Mouse (Mus musculus) megakaryocyte, embryonic 14.5 days (primary cell): ENCODE results near the gene Rnpepl1. TPM values are rescaled to one million over a fixed set of nuclear protein-coding genes. Genes with fewer than 3 reads are reported as not detected.

ENCODE experiments used
- H3K27me3 ChIP-seq: replicated peaks from 2 replicates; pipeline ENCODE3; 2012; ENCODE audit warnings: inconsistent platforms
- H3K36me3 ChIP-seq: replicated peaks from 2 replicates; pipeline ENCODE3; 2012; ENCODE audit warnings: low read length, inconsistent platforms, mixed read lengths
- H3K4me1 ChIP-seq: 2 replicates; pipeline ENCODE4 v1.6.1; 2012; ENCODE audit warnings: inconsistent platforms
- H3K4me3 ChIP-seq: replicated peaks from 2 replicates; pipeline ENCODE3; 2012; ENCODE audit warnings: moderate library complexity, mild to moderate bottlenecking, inconsistent platforms
- H3K9me3 ChIP-seq: 2 replicates; pipeline ENCODE4 v1.6.1; 2012; ENCODE audit warnings: inconsistent platforms
- FLI1 ChIP-seq: IDR thresholded peaks from 2 replicates; pipeline ENCODE4 v1.6.1; 2012; ENCODE audit warnings: low read length, inconsistent platforms, mixed read lengths
- GATA1 ChIP-seq: IDR thresholded peaks from 3 replicates; pipeline ENCODE4 v1.6.1; 2012; ENCODE audit warnings: mixed read lengths, low read length, inconsistent platforms, borderline replicate concordance
- polyA plus RNA-seq: library from polyadenylated mRNA; stranded (reverse); fragments of >175 nt; gene quantifications from 2 replicates; pipeline ENCODE4 v1.2.3, GENCODE M21; 2012; ENCODE audit warnings: low replicate concordance; ENCODE audit not compliant: insufficient read depth

Rnpepl1 gene
- polyA plus RNA-seq, 1 experiment, result 94.2 TPM

GRCm38 (mm10) chr1:92905703-92906310, 4.8 kb upstream of the Rnpepl1 start:
- Histone ChIP-seq H3K27me3 (peaks cover 31% of the 10 kb centered on the region), H3K4me3 (peak overlapping the region; percentile 14), H3K4me1 (peaks cover 52% of the 10 kb centered on the region), H3K9me3 (peaks cover 4% of the 10 kb centered on the region; the same call in 1 of the 2 replicates), H3K36me3 (peaks cover 5% of the 10 kb centered on the region)
- no peak for TF ChIP-seq GATA1
- TF ChIP-seq FLI1, result no peak

DNA sequence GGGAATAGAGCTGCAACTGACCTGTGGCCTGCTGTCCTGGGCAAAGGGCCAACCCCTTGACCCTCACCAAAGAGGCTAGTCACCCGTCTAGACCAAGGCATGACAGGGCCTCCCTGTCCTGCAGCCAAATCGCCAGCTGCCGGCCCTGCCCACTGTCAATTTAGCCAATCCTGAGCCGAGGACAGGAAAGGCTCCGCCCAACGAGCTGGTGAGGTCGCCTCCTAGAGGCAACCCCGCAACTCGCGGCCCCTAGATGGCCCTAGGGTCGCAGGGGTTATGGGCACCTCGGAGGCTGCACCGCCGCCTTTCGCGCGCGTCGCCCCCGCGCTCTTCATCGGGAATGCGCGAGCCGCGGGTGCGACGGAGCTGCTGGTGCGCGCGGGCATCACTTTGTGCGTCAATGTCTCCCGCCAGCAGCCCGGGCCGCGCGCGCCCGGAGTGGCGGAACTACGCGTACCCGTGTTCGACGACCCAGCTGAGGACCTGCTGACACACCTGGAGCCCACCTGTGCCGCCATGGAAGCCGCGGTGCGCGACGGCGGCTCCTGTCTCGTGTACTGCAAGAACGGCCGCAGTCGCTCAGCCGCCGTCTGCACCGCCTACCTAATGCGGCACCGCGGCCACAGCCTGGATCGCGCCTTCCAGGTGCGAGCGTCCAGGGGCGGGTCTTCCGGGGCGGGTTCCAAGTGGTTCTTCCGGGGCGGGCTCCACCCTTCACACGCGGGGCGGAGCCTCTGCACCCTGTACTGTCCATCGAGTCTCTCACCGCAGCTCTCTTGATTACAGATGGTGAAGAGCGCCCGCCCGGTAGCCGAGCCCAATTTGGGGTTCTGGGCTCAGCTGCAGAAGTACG, 3.6 kb upstream of the Rnpepl1 start, which contains the start of gene Dusp28:
Dusp28 (plus strand) TSS at position 203 of the 853 bp plus-strand sequence.
- no peak for TF ChIP-seq FLI1
- no peak for TF ChIP-seq GATA1
- peak within 1 kb of the TSS; percentile 97 for H3K4me3 ChIP-seq
- peaks cover 62% of the 10 kb centered on the region for H3K4me1 ChIP-seq
- H3K9me3 ChIP-seq, result peaks cover 4% of the 10 kb centered on the region; the same call in 1 of the 2 replicates
- peaks cover 5% of the 10 kb centered on the region for H3K36me3 ChIP-seq
- peaks cover 22% of the 10 kb centered on the region for H3K27me3 ChIP-seq

- TF ChIP-seq GATA1, result no peak
- TF ChIP-seq FLI1, result no peak
These were observed 2.8 kb upstream of the Rnpepl1 start for GRCm38 (mm10) chr1:92907632-92908360.

DNA sequence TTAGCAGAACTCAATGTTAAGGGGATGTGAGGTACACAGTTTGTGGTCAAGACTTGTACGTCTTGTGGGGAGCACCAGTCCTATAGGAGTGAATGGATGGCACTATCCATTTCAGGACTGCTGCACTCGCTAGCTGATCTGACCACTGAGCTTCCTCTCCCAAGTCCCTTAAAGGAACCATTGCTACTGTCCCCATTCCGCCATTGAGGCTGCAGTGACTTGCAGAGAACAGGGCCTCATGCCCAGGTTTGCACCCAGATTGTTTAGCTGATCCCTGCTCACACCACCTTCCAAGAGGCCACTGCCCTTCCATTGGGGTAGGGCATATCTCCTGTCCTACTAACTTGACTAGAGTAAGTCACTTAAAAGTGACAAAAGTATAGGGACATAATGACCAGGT, 1.9 kb upstream of the Rnpepl1 start:
- H3K4me1 ChIP-seq, result peaks cover 67% of the 10 kb centered on the region

More at GRCm38 (mm10) chr1:92907632-92908360, 2.8 kb upstream of the Rnpepl1 start:
- H3K4me1 ChIP-seq, result peaks cover 67% of the 10 kb centered on the region
- peaks cover 4% of the 10 kb centered on the region; the same call in 1 of the 2 replicates for H3K9me3 ChIP-seq
- H3K4me3 ChIP-seq, result peak overlapping the region; percentile 97
- H3K27me3 ChIP-seq, result peaks cover 15% of the 10 kb centered on the region
- peaks cover 7% of the 10 kb centered on the region for H3K36me3 ChIP-seq

DNA sequence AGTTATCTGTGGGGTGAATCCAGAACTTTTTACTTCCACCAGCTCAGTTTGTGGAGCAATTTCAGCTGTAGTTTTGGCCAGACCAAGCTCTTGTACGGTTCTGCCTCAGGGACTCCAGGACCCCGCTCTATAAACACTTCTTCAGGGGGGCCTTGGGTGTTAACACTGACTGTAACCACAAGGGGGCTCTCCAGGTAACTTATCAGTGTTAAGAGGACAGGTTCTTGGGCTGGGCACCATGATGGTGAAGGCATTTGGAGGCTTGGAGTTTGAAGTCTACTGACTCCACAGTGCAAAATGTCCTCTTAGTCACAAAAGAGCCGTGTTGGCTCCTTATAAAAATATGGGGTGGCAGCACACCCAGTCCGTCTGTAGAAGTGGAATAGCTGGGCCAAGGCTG, 1.5 kb upstream of the Rnpepl1 start:
- no peak overlapping the region for H3K4me3 ChIP-seq
- peaks cover 4% of the 10 kb centered on the region; the same call in 1 of the 2 replicates for H3K9me3 ChIP-seq
- H3K36me3 ChIP-seq, result peaks cover 17% of the 10 kb centered on the region
- peaks cover 67% of the 10 kb centered on the region for H3K4me1 ChIP-seq
- no peak for TF ChIP-seq FLI1
- no peak for TF ChIP-seq GATA1
- H3K27me3 ChIP-seq, result peaks cover 5% of the 10 kb centered on the region

More for the DNA sequence above, 1.9 kb upstream of the Rnpepl1 start:
- Histone ChIP-seq H3K36me3 (peaks cover 13% of the 10 kb centered on the region), H3K9me3 (peaks cover 4% of the 10 kb centered on the region; the same call in 1 of the 2 replicates), H3K4me3 (peak overlapping the region; percentile 50), H3K27me3 (peaks cover 6% of the 10 kb centered on the region)
- TF ChIP-seq GATA1, result no peak
- TF ChIP-seq FLI1, result no peak

DNA sequence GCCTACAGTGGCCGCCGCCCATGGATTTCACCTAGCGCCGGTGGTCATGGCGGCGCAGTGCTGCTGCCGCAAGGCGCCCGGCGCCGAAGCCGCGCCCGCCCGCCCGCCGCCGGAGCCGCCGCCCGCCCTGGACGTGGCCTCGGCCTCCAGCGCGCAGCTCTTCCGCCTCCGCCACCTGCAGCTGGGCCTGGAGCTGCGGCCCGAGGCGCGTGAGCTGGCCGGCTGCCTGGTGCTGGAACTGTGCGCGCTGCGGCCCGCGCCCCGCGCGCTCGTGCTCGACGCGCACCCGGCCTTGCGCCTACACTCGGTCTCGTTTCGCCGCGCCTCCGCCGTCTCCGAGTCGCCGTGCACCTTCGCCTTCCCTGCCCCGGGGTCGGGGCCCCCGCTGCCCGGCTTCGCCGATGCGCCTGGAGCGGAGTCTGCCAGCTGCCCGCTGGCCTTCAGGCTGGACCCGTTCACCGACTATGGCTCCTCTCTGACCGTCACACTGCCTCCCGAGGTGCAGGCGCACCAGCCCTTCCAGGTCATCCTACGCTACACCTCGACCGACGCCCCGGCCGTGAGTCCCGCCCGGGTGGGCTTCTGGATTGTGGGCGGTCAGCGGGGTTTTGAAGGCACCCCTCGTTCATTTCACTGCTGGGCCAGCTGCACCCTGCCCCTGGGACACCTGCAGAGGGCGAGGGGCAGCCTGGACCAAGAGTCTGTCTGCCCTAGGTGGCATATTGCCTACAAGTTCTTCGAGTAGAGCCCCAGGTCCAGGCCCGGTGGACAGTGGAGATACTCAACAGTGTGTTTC, 540 bp downstream of the Rnpepl1 start:
- peaks cover 32% of the 10 kb centered on the region for H3K36me3 ChIP-seq
- H3K9me3 ChIP-seq, result no peaks in the 10 kb centered on the region
- TF ChIP-seq FLI1 (no peak), GATA1 (no peak)
- H3K4me1 ChIP-seq, result peaks cover 62% of the 10 kb centered on the region
- peak overlapping the region; percentile 95 for H3K4me3 ChIP-seq
- H3K27me3 ChIP-seq, result peaks cover 3% of the 10 kb centered on the region

GRCm38 (mm10) chr1:92911721-92912138, 1.1 kb downstream of the Rnpepl1 start:
- H3K27me3 ChIP-seq, result peaks cover 3% of the 10 kb centered on the region
- TF ChIP-seq FLI1 (no peak), GATA1 (no peak)
- peak overlapping the region; percentile 95 for H3K4me3 ChIP-seq
- peaks cover 38% of the 10 kb centered on the region for H3K36me3 ChIP-seq
- H3K4me1 ChIP-seq, result peaks cover 59% of the 10 kb centered on the region
- no peaks in the 10 kb centered on the region for H3K9me3 ChIP-seq

DNA sequence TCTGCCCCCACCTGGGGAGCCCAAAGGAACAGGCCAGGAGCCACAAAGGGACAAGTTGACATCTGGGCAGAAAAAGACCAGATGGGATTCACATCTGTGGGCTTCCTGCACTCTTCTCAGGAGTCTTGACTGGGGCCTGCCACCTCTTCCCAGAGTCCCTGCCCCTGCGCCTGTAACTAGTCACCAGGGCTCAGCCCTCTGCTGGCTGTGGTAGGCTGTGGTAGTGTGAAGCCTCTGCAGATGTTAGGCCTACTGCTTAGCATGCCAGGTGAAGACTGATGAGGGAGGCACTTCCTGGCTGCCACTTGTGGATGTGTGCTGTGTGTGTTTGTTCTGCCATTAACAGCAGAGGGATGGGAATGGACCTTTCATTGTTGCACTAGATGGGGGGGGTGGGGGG, 1.7 kb downstream of the Rnpepl1 start:
- peaks cover 44% of the 10 kb centered on the region for H3K36me3 ChIP-seq
- H3K4me1 ChIP-seq, result peaks cover 53% of the 10 kb centered on the region
- TF ChIP-seq GATA1 (no peak), FLI1 (no peak)
- H3K9me3 ChIP-seq, result no peaks in the 10 kb centered on the region
- H3K4me3 ChIP-seq, result peak overlapping the region; percentile 95
- peaks cover 3% of the 10 kb centered on the region for H3K27me3 ChIP-seq

DNA sequence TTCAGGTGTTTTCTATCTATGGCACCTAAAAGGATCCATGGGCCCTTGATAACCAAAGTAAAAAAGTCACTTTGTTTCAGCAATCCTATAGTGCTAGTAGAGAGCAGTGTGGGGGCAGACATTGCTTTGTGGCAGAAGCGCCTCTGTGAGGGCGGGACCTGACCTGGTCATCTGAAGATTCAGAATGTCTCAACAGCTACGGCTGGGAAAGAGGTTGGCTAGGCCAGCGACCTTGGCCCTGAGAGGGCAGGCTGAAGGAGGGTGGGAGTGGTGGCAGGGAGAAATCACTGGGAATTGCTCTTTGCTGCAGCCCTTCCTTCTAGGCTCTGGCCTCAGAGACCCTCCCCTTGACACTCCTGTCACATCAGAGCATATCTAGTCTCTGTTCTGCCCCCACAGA, 3.7 kb downstream of the Rnpepl1 start:
- Histone ChIP-seq H3K4me3 (no peak overlapping the region), H3K9me3 (no peaks in the 10 kb centered on the region), H3K4me1 (peaks cover 36% of the 10 kb centered on the region), H3K27me3 (peaks cover 3% of the 10 kb centered on the region), H3K36me3 (peaks cover 63% of the 10 kb centered on the region)
- no peak for TF ChIP-seq GATA1
- no peak for TF ChIP-seq FLI1
